Mouse (Mus musculus) kidney, embryonic 16.5 days (tissue): ENCODE measurements around the gene Clec2e. TPM values are rescaled to one million over a fixed set of nuclear protein-coding genes. Genes with fewer than 3 reads are reported as not detected.

Experiments used
- ATAC-seq: fragments of 200-750 bp; cut with Nextera tagmentation; 2 replicates; pipeline ENCODE4 v1.8.0; 2017; ENCODE audit warnings: moderate TSS enrichment; ENCODE audit not compliant: low FRiP score, low TSS enrichment
- H3K27ac ChIP-seq: fragments of 300-500 bp; sonication (generic); 2 replicates; pipeline ENCODE4 v1.5.1; 2014; ENCODE audit warnings: low read length
- H3K27me3 ChIP-seq: fragments of 300-500 bp; sonication (generic); 2 replicates; pipeline ENCODE4 v1.6.1; 2014; ENCODE audit warnings: low read length, control low read depth, mixed read lengths; ENCODE audit not compliant: insufficient read depth
- H3K36me3 ChIP-seq: fragments of 300-500 bp; sonication (generic); 2 replicates; pipeline ENCODE4 v1.6.1; 2014; ENCODE audit warnings: low read length, control low read depth, mixed read lengths; ENCODE audit not compliant: insufficient read depth
- H3K4me1 ChIP-seq: fragments of 300-500 bp; sonication (generic); 2 replicates; pipeline ENCODE4 v1.6.1; 2014; ENCODE audit warnings: low read length, control low read depth, mixed read lengths; ENCODE audit not compliant: insufficient read depth
- H3K4me2 ChIP-seq: fragments of 300-500 bp; sonication (generic); replicated peaks from 2 replicates; pipeline ENCODE4 v1.6.1; 2014; ENCODE audit warnings: low read depth, low read length
- H3K4me3 ChIP-seq: fragments of 300-500 bp; sonication (generic); 2 replicates; pipeline ENCODE4 v1.5.1; 2014; ENCODE audit warnings: mild to moderate bottlenecking, low read length
- H3K9ac ChIP-seq: fragments of 300-500 bp; sonication (generic); replicated peaks from 2 replicates; pipeline ENCODE4 v1.6.1; 2014; ENCODE audit warnings: low read length
- H3K9me3 ChIP-seq: fragments of 300-500 bp; sonication (generic); 2 replicates; pipeline ENCODE4 v1.6.1; 2016; ENCODE audit warnings: low read length, control low read depth
- WGBS: fragments of 180-500 bp; shearing (Covaris S2); extraction: QIAGEN DNeasy Blood & Tissue Kit; methylation state at CpG from one replicate; pipeline ENCODE4 v1.1.7; 2014; 5-methylcytosine and 5-hydroxymethylcytosine counted together
- polyA plus RNA-seq: library from polyadenylated mRNA; unstranded; fragments of >200 nt; fragmentation: Nextera tagmentation; extraction: Ambion mirVana; gene quantifications from 2 replicates; pipeline ENCODE4 v1.2.1, GENCODE M21; 2015

Clec2e gene
- polyA plus RNA-seq, 1 experiment from 2014 or later, result not detected

DNA sequence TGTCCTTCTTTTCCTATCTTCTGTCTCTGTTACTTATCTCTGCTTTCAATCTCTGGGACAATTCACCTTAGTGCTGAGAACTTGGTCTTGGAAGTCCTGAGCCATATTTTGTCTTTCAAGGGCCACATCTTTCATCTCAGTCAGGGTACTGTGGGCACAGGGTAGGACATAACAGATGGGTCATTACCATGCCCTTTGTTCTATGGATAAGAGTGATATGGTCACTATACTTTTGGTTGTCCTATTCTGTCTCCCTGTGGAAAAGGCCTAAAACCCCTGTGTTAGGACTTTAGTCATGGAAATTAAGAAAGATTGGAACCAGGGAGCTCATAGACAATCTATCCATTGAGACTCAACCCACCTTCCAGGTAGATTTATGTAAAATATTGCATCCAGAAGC, 34.2 kb downstream of the Clec2e start:
- ATAC-seq, result no peak
- Histone ChIP-seq H3K27me3 (no peaks in the 10 kb centered on the region), H3K27ac (no peak overlapping the region), H3K4me3 (no peak overlapping the region), H3K4me1 (no peaks in the 10 kb centered on the region), H3K4me2 (no peak overlapping the region), H3K9ac (no peak overlapping the region), H3K9me3 (no peaks in the 10 kb centered on the region), H3K36me3 (no peaks in the 10 kb centered on the region)

DNA sequence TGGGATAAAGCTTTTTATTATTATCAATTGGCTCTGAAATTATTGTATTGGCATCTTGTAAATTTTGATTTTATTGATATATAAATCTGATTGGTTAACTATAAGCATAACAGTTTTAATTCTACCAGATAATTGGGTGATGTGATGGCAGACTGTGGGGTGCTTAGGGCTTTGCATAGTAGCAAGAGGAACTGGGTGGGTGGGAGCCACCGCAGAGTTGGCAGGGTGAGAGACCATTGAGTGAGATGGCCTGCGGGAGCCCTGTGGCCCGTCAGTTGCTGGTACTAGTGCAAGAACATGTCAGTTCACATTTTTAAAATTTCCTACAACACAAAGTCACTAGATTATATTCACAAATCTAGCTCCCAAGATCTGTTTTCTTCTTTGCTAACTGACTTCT, 34.9 kb downstream of the Clec2e start:
- H3K36me3 ChIP-seq, result no peaks in the 10 kb centered on the region
- H3K4me3 ChIP-seq, result no peak overlapping the region
- no peaks in the 10 kb centered on the region for H3K27me3 ChIP-seq
- no peaks in the 10 kb centered on the region for H3K9me3 ChIP-seq
- 91% methylated on average over 3 of the region's 3 CpGs for WGBS
- H3K9ac ChIP-seq, result no peak overlapping the region
- no peak overlapping the region for H3K4me2 ChIP-seq
- H3K4me1 ChIP-seq, result no peaks in the 10 kb centered on the region
- H3K27ac ChIP-seq, result no peak overlapping the region
- ATAC-seq, result no peak

DNA sequence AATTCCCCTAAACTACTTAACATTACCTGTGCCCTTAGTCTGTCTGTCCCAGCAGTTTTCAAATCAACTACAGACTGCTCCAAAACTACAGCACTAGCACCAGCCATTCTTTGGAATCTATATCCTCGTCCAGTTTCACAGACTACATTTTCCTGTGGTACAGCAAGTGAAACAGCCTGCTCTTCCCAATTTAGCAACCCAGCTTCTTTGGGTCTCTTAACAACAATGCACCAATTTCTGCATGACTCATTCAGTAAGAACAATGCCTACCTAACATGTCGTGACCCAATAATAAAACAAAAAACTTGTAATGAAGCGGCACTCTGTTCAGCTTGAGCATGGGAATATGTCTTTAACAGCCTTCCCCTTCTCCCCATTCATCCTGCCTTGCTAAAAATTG, 35.3 kb downstream of the Clec2e start:
- H3K27ac ChIP-seq, result no peak overlapping the region; the same call in 1 of the 2 replicates
- H3K4me3 ChIP-seq, result no peak overlapping the region
- H3K9ac ChIP-seq, result no peak overlapping the region
- H3K4me2 ChIP-seq, result no peak overlapping the region
- 74% methylated on average over 3 of the region's 3 CpGs for WGBS
- H3K9me3 ChIP-seq, result no peaks in the 10 kb centered on the region
- no peaks in the 10 kb centered on the region for H3K4me1 ChIP-seq
- no peaks in the 10 kb centered on the region for H3K36me3 ChIP-seq
- ATAC-seq, result no peak
- H3K27me3 ChIP-seq, result no peaks in the 10 kb centered on the region

DNA sequence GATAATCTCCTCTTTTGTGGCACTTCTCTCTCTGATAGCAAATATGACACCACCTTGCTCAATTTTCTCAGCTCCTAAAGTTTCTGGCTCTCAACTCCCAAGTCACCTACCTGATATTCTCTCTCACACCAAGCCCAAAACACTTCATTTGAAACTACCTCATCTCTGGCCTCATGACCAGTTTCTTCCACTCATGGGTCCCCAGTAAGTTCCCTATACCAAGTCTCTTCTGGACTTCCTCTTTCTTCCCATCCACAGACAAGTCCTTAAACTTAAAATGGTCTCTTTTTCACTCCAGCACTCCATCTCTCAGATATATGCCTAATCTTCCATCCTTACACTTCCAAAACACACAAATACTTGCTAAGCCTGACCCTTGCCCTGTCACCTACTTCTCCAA, 42.7 kb downstream of the Clec2e start:
- H3K27me3 ChIP-seq, result no peaks in the 10 kb centered on the region
- no peaks in the 10 kb centered on the region for H3K4me1 ChIP-seq
- ATAC-seq, result no peak

DNA sequence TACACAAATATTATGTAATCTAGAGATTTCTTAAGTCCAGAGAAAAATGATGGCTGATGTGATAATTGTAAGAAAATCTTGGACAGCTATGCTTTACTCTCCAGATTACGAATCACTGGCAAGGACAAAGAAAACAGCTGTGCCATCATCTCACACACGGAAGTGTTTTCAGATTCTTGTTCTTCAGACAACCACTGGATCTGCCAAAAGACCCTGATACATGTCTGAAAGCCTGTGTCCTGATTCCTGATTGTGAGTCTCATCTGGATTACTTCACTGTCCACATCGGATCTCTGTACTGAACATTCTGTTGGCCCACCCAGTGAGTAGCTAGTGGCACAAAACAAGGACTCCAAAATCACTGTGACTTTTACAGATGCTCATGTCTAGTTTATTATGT, 44.5 kb downstream of the Clec2e start:
- ATAC-seq, result no peak
- Histone ChIP-seq H3K36me3 (no peaks in the 10 kb centered on the region), H3K4me2 (no peak overlapping the region), H3K27me3 (no peaks in the 10 kb centered on the region), H3K9me3 (no peaks in the 10 kb centered on the region), H3K4me1 (no peaks in the 10 kb centered on the region), H3K9ac (no peak overlapping the region), H3K27ac (no peak overlapping the region), H3K4me3 (no peak overlapping the region)
- WGBS, result 83% methylated on average over 3 of the region's 3 CpGs

More for the DNA sequence above, 42.7 kb downstream of the Clec2e start:
- no peak overlapping the region for H3K27ac ChIP-seq
- no peak overlapping the region for H3K4me3 ChIP-seq
- H3K9ac ChIP-seq, result no peak overlapping the region
- H3K9me3 ChIP-seq, result no peaks in the 10 kb centered on the region
- no peak overlapping the region for H3K4me2 ChIP-seq
- H3K36me3 ChIP-seq, result no peaks in the 10 kb centered on the region

DNA sequence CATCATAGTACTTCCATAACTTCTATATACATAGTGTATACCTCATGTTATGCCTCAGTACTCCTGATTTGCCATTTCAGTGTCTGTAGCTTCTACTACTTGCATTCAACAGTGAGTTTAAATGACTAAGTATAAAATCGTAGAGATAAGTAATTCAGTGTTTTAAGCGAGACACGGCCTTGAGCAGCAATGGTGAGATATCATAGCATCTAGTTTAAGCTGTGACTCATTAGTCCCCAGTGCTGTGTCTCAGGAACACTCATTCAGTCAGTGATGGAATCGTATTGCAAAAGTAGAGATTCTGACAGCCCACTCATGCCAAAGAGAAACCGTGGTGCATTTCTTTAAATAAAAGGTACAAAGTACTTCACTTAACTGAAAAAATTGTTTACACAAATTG, 49.0 kb downstream of the Clec2e start:
- Histone ChIP-seq H3K4me3 (no peak overlapping the region), H3K9ac (no peak overlapping the region), H3K4me2 (no peak overlapping the region), H3K27ac (no peak overlapping the region), H3K27me3 (no peaks in the 10 kb centered on the region), H3K4me1 (peaks cover 8% of the 10 kb centered on the region), H3K36me3 (no peaks in the 10 kb centered on the region), H3K9me3 (no peaks in the 10 kb centered on the region)
- 84% methylated on average over 5 of the region's 5 CpGs for WGBS
- no peak for ATAC-seq

DNA sequence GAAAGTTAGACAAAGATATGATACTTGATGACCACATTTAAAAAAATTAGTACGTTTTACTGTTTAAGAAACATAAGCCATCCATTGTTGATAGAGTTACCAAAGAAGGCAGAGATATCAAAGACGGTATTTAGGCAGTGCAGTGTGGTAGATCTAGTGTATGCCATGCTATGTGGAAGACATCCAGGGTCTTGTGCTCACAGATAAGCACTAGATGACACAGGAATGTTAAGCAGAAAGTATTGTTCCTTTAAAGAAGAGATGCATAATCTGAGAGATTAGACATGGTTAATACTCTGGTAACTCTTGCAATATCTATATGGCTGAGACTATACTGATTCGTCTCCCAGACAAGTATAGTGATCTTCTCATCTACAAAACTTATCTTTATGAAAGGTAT, 49.6 kb downstream of the Clec2e start:
- Histone ChIP-seq H3K36me3 (no peaks in the 10 kb centered on the region), H3K4me3 (no peak overlapping the region), H3K27ac (no peak overlapping the region), H3K9ac (no peak overlapping the region), H3K4me2 (no peak overlapping the region), H3K9me3 (no peaks in the 10 kb centered on the region), H3K4me1 (peaks cover 8% of the 10 kb centered on the region), H3K27me3 (no peaks in the 10 kb centered on the region)
- ATAC-seq, result no peak
- WGBS, result 84% methylated on average over 3 of the region's 3 CpGs

DNA sequence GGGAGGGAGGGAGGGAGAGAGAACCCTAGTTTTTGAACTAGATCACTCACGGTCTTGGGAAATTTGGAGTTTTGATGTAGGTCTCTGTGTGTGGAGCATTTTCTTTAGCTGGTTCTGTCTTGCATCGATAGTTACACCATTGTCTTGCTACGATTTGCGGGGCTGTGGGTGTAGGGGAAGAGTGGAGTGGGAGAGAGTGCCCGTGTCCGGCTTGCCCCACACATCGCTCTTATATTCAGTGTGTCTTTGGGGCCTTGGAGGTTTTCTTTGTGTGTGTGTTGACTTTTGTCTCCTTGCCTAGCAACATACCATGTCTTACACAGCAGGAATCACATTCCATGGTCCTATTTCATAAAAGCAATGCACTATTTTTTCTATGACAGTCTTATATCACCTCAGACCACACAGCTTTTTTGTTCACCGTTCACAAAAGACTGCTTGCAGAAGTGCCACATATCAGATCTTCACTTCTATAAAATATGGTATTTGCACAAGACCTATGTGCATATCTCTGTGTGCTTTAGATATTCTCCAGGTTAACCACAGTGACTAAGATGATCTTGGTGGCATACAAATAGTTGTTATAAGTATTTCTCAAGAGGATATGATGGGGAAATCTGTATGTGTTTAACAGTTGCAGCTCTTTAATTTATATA, 51.0 kb downstream of the Clec2e start:
- H3K27me3 ChIP-seq, result no peaks in the 10 kb centered on the region
- no peaks in the 10 kb centered on the region for H3K9me3 ChIP-seq
- peak overlapping the region; percentile 44; the same call in 1 of the 2 replicates for H3K9ac ChIP-seq
- H3K4me3 ChIP-seq, result peak overlapping the region; percentile 32
- ATAC-seq, result peak; percentile 76; the same call in 1 of the 2 replicates
- peaks cover 8% of the 10 kb centered on the region for H3K4me1 ChIP-seq
- H3K36me3 ChIP-seq, result no peaks in the 10 kb centered on the region
- WGBS, result 7% methylated on average over 8 of the region's 8 CpGs
- peak overlapping the region; percentile 53 for H3K4me2 ChIP-seq
- H3K27ac ChIP-seq, result 0 out of 2 replicates have a peak overlapping the region, but pooled peaks have one; percentile 18

DNA sequence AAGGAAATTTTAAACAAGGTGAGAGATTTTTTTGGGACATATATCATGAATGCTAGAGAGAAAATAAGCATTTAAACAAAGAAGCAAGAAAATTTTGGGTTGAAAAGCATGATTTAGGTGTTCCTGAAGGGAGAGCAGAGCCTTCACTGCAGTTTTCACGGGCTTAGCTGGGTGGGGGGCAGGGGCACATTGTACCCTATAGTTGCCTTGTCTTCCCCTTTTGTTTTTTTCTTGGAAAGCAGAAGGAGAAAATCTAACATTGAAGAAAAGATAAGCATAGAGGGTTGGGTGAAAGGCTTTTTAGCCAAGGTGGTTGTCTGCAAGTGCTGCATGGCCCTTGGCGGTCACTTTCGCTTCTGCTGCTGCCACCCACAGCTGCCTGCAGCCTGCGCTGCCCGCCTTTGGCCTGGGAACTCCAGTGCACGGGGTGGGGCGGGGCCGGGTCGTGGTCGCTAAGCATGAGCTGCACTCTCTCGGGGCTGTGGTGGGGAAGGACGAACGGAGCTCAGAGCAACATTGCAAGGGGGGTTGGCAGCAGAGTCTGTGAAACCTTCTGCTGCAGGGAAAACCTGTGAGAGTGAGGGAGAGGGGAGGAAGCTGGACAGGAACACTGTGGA, 51.7 kb downstream of the Clec2e start:
- Histone ChIP-seq H3K9me3 (no peaks in the 10 kb centered on the region), H3K27me3 (no peaks in the 10 kb centered on the region), H3K4me3 (peak overlapping the region; percentile 44), H3K36me3 (no peaks in the 10 kb centered on the region), H3K9ac (peak overlapping the region; percentile 57), H3K4me2 (peak overlapping the region; percentile 59), H3K27ac (0 out of 2 replicates have a peak overlapping the region, but pooled peaks have one; percentile 12), H3K4me1 (peaks cover 8% of the 10 kb centered on the region)
- ATAC-seq, result peak; percentile 98
- 1% methylated on average over 13 of the region's 13 CpGs for WGBS

DNA sequence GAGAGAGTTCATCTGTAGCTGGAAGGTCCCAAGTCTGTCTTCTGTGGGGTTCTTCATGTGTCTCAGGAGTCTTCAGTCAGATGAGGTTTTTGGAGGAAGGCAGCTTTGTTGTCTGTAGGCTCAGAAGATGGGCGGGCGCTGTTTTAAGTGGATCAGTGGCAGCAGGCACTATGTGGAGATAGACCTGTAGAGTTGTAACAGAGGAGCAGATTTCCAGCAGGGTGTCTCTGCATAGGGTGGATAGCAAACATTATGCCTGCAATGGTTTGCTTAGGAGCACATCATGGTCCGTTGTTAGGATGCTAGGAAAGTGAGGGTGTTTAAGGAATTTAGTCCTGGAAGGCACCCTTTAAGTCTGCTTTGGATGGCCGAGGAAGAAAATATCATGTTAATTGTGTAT, 52.3 kb downstream of the Clec2e start:
- H3K27ac ChIP-seq, result no peak overlapping the region
- H3K4me2 ChIP-seq, result no peak overlapping the region
- no peaks in the 10 kb centered on the region for H3K36me3 ChIP-seq
- no peaks in the 10 kb centered on the region for H3K27me3 ChIP-seq
- H3K9me3 ChIP-seq, result no peaks in the 10 kb centered on the region
- H3K4me3 ChIP-seq, result no peak overlapping the region
- no peak overlapping the region for H3K9ac ChIP-seq
- 47% methylated on average over 4 of the region's 4 CpGs for WGBS
- peaks cover 8% of the 10 kb centered on the region for H3K4me1 ChIP-seq
- ATAC-seq, result no peak
